In genomic region chr11:119547951-119548591, GRCm38 (mm10) we compare ENCODE assay signal across 9 mouse cellular contexts. TPM values are rescaled to one million over a fixed set of nuclear protein-coding genes. Genes with fewer than 3 reads are reported as not detected.
DNase-seq lines count a peak whose midpoint lies in the region; ATAC-seq and TF ChIP-seq lines count a peak whose summit lies in the region.
"Had no signal": no experiment of that assay in that cellular context is flagged by ENCODE, and none has a peak within 500 bp of the region (broad histone marks: within the 10 kb centered on the region; RNA-seq: fewer than 3 reads in every experiment).

No protein-coding gene starts in this region.

- no peak overlapping the region for H3K27ac ChIP-seq in kidney, embryonic 15.5 days
- H3K27ac ChIP-seq in embryonic facial prominence, embryonic 14.5 days (replicated peaks; ENCODE audit: low read depth, low read length): no peak overlapping the region
- no peak overlapping the region for H3K27ac ChIP-seq in limb, embryonic 12.5 days
- no peak overlapping the region for H3K27ac ChIP-seq in small intestine, adult 2 months (ENCODE audit: insufficient read depth, low read depth, low read length)

- peaks cover 93% of the 10 kb centered on the region for H3K27me3 ChIP-seq in kidney, embryonic 15.5 days
- peaks cover 84% of the 10 kb centered on the region for H3K27me3 ChIP-seq in embryonic facial prominence, embryonic 14.5 days (replicated peaks; ENCODE audit: control insufficient read depth, insufficient read depth, low read length)
- peaks cover 100% of the 10 kb centered on the region for H3K27me3 ChIP-seq in limb, embryonic 12.5 days
- H3K27me3 ChIP-seq in small intestine, adult 2 months (ENCODE audit: control insufficient read depth, insufficient read depth, low read length): peaks cover 61% of the 10 kb centered on the region

- no peaks in the 10 kb centered on the region for H3K36me3 ChIP-seq in kidney, embryonic 15.5 days
- no peaks in the 10 kb centered on the region for H3K36me3 ChIP-seq in embryonic facial prominence, embryonic 14.5 days (ENCODE audit: control insufficient read depth, insufficient read depth, low read length)
- no peaks in the 10 kb centered on the region for H3K36me3 ChIP-seq in limb, embryonic 12.5 days
- H3K36me3 ChIP-seq in small intestine, adult 2 months (ENCODE audit: control insufficient read depth, insufficient read depth, low read length): no peaks in the 10 kb centered on the region

- WGBS in kidney, embryonic 15.5 days: under 1% methylated on average over 39 of the region's 39 CpGs
- 2% methylated on average over 30 of the region's 39 CpGs for WGBS in embryonic facial prominence, embryonic 14.5 days
- 2% methylated on average over 39 of the region's 39 CpGs for WGBS in limb, embryonic 12.5 days
- 1% methylated on average over 39 of the region's 39 CpGs for WGBS in small intestine, adult 2 months

- TF ChIP-seq POLR2A in small intestine, adult 2 months (IDR thresholded peaks at IDR 0.05; ENCODE audit: low read depth, low read length): no peak

- 0 out of 2 replicates have a peak, but pooled peaks have one; percentile 20 for ATAC-seq in kidney, embryonic 15.5 days (replicated peaks; ENCODE audit: low FRiP score)
- ATAC-seq in embryonic facial prominence, embryonic 14.5 days (ENCODE audit: low read depth): 0 out of 2 replicates have a peak, but pooled peaks have one; percentile 8
- no peak for ATAC-seq in limb, embryonic 12.5 days (ENCODE audit: insufficient number of reproducible peaks, insufficient read depth, low FRiP score, low TSS enrichment, low read depth)
- ATAC-seq: Patski had no signal

- no peaks in the 10 kb centered on the region for H3K9me3 ChIP-seq in kidney, embryonic 15.5 days (replicated peaks)
- no peaks in the 10 kb centered on the region for H3K9me3 ChIP-seq in embryonic facial prominence, embryonic 14.5 days (ENCODE audit: control insufficient read depth, low read length)
- no peaks in the 10 kb centered on the region for H3K9me3 ChIP-seq in limb, embryonic 12.5 days

- TF ChIP-seq CTCF in small intestine, adult 2 months (IDR thresholded peaks at IDR 0.05; ENCODE audit: extremely low read depth, insufficient read length, insufficient replicate concordance, low read depth, low read length): no peak

- no peak for DNase-seq in kidney, postnatal 25 days
- peak; percentile 33 for DNase-seq in WW6 (ENCODE audit: low read depth, low spot score)
- no peak for DNase-seq in embryonic facial prominence, embryonic 14.5 days (ENCODE audit: low spot score)
- DNase-seq in natural killer cell, adult 2 months (ENCODE audit: low spot score in 2 of 2): no peak
- no peak for DNase-seq in frontal cortex, postnatal 10 days (ENCODE audit: low spot score in 2 of 2)

- H3K9ac ChIP-seq in kidney, embryonic 15.5 days: peak overlapping the region; percentile 58
- H3K9ac ChIP-seq in embryonic facial prominence, embryonic 14.5 days (ENCODE audit: low read depth, low read length): peak overlapping the region; percentile 60
- H3K9ac ChIP-seq in limb, embryonic 12.5 days (replicated peaks): peak overlapping the region; percentile 65

- H3K4me1 ChIP-seq in kidney, embryonic 15.5 days: peaks cover 45% of the 10 kb centered on the region
- peaks cover 20% of the 10 kb centered on the region for H3K4me1 ChIP-seq in embryonic facial prominence, embryonic 14.5 days (ENCODE audit: control insufficient read depth, insufficient read depth, low read length)
- peaks cover 58% of the 10 kb centered on the region for H3K4me1 ChIP-seq in limb, embryonic 12.5 days (replicated peaks)
- peaks cover 19% of the 10 kb centered on the region for H3K4me1 ChIP-seq in small intestine, adult 2 months (ENCODE audit: control insufficient read depth, insufficient read depth, insufficient read length, low read length)

- peak overlapping the region; percentile 57 for H3K4me3 ChIP-seq in kidney, embryonic 15.5 days (replicated peaks)
- H3K4me3 ChIP-seq in embryonic facial prominence, embryonic 14.5 days (ENCODE audit: low read depth, low read length): peak overlapping the region; percentile 54
- H3K4me3 ChIP-seq in limb, embryonic 12.5 days (replicated peaks): peak overlapping the region; percentile 54
- peak overlapping the region; percentile 62 for H3K4me3 ChIP-seq in small intestine, adult 2 months (ENCODE audit: low read depth, low read length)

- peak overlapping the region; percentile 99 for H3K4me2 ChIP-seq in kidney, embryonic 15.5 days
- peak overlapping the region; percentile 100 for H3K4me2 ChIP-seq in embryonic facial prominence, embryonic 14.5 days (ENCODE audit: low read depth, low read length)
- H3K4me2 ChIP-seq in limb, embryonic 12.5 days: peak overlapping the region; percentile 98

RNA-seq across cellular contexts. Expression of gene Nptx1, which starts 0.5 kb away (rescaled TPM):
- 0.63 and 1.1 TPM in 2 replicates for polyA plus RNA-seq in kidney, embryonic 15.5 days (2015; fragmentation: Nextera tagmentation; extraction: Ambion mirVana)
- polyA plus RNA-seq in embryonic facial prominence, embryonic 14.5 days (2014; fragmentation: Nextera tagmentation; extraction: Ambion mirVana): 1.9 and 2.6 TPM in 2 replicates
- 1.0 and 1.4 TPM in 2 replicates for polyA plus RNA-seq in limb, embryonic 12.5 days (2016; fragmentation: Nextera tagmentation; extraction: Ambion mirVana)
- polyA plus RNA-seq in small intestine, adult 2 months (2012; rRNA removed): 0.49 and 1.0 TPM in 2 replicates

RNA-seq across cellular contexts. Expression of gene Rptor, which starts 54.6 kb away (rescaled TPM):
- polyA plus RNA-seq in kidney, embryonic 15.5 days (2015; fragmentation: Nextera tagmentation; extraction: Ambion mirVana): 10.8 and 13.1 TPM in 2 replicates
- polyA plus RNA-seq in embryonic facial prominence, embryonic 14.5 days (2014; fragmentation: Nextera tagmentation; extraction: Ambion mirVana): 10.6 and 11.6 TPM in 2 replicates
- polyA plus RNA-seq in limb, embryonic 12.5 days (2016; fragmentation: Nextera tagmentation; extraction: Ambion mirVana): 17.7 and 18.6 TPM in 2 replicates
- 15.7 and 26.8 TPM in 2 replicates for polyA plus RNA-seq in small intestine, adult 2 months (2012; rRNA removed)

RNA-seq across cellular contexts. Expression of gene Endov, which starts 56.9 kb away (rescaled TPM):
- polyA plus RNA-seq in kidney, embryonic 15.5 days (2015; fragmentation: Nextera tagmentation; extraction: Ambion mirVana): 16.3 and 17.0 TPM in 2 replicates
- 10.9 and 15.1 TPM in 2 replicates for polyA plus RNA-seq in embryonic facial prominence, embryonic 14.5 days (2014; fragmentation: Nextera tagmentation; extraction: Ambion mirVana)
- polyA plus RNA-seq in limb, embryonic 12.5 days (2016; fragmentation: Nextera tagmentation; extraction: Ambion mirVana): 21.3 and 21.6 TPM in 2 replicates
- polyA plus RNA-seq in small intestine, adult 2 months (2012; rRNA removed): 9.6 and 18.1 TPM in 2 replicates
